Mouse (Mus musculus) erythroblast, embryonic 14.5 days (primary cell): Measurements from ENCODE around the gene Lbx1. TPM values are rescaled to one million over a fixed set of nuclear protein-coding genes. Genes with fewer than 3 reads are reported as not detected.

Source experiments
- H3K27me3 ChIP-seq: 2 replicates; pipeline ENCODE4 v1.6.1; 2012; ENCODE audit warnings: inconsistent platforms; ENCODE audit not compliant: control insufficient read depth
- H3K36me3 ChIP-seq: 2 replicates; pipeline ENCODE4 v1.6.1; 2012; ENCODE audit warnings: mild to moderate bottlenecking, inconsistent platforms; ENCODE audit not compliant: control insufficient read depth
- H3K4me1 ChIP-seq: 2 replicates; pipeline ENCODE4 v1.6.1; 2012; ENCODE audit warnings: inconsistent platforms; ENCODE audit not compliant: control insufficient read depth
- H3K4me3 ChIP-seq: replicated peaks from 2 replicates; pipeline ENCODE3; 2012; ENCODE audit warnings: moderate library complexity, mild to moderate bottlenecking, inconsistent platforms
- H3K9me3 ChIP-seq: 2 replicates; pipeline ENCODE4 v1.6.1; 2012; ENCODE audit warnings: low read length, inconsistent platforms, mixed read lengths; ENCODE audit not compliant: control insufficient read depth
- GATA1 ChIP-seq: IDR thresholded peaks from 2 replicates; pipeline ENCODE4 v1.6.1; 2012; ENCODE audit warnings: low read length, inconsistent platforms, mixed read lengths
- TAL1 ChIP-seq: IDR thresholded peaks from 3 replicates; pipeline ENCODE4 v1.6.1; 2012; ENCODE audit warnings: low read length, inconsistent platforms, mixed read lengths
- polyA plus RNA-seq: library from polyadenylated mRNA; stranded (reverse); fragments of >175 nt; gene quantifications from 2 replicates; pipeline ENCODE4 v1.2.3, GENCODE M21; 2012

Gene Lbx1
- polyA plus RNA-seq, result not detected in 2 replicates

- no peaks in the 10 kb centered on the region for H3K36me3 ChIP-seq
- peaks cover 9% of the 10 kb centered on the region; the same call in 1 of the 2 replicates for H3K9me3 ChIP-seq
- TF ChIP-seq TAL1 (no peak), GATA1 (no peak)
- H3K4me3 ChIP-seq, result no peak within 1 kb of the TSS
- no peaks in the 10 kb centered on the region for H3K4me1 ChIP-seq
- peaks cover 99% of the 10 kb centered on the region for H3K27me3 ChIP-seq
Observed at GRCm38 (mm10) chr19:45235766-45236362, at the start of gene Lbx1. Gene Lbx1, minus strand, starts transcription at chr19:45235812.

- TF ChIP-seq TAL1 (no peak), GATA1 (no peak)
- Histone ChIP-seq H3K4me1 (no peaks in the 10 kb centered on the region), H3K9me3 (no peaks in the 10 kb centered on the region), H3K27me3 (peaks cover 19% of the 10 kb centered on the region), H3K36me3 (no peaks in the 10 kb centered on the region), H3K4me3 (no peak overlapping the region)
Observed at GRCm38 (mm10) chr19:45283302-45283701, 47.7 kb upstream of the Lbx1 start.

GRCm38 (mm10) chr19:45276196-45276595 lies 40.6 kb upstream of the Lbx1 start:
- TF ChIP-seq TAL1 (no peak), GATA1 (no peak)
- H3K9me3 ChIP-seq, result no peaks in the 10 kb centered on the region
- H3K27me3 ChIP-seq, result peaks cover 11% of the 10 kb centered on the region
- H3K36me3 ChIP-seq, result no peaks in the 10 kb centered on the region
- no peak overlapping the region for H3K4me3 ChIP-seq
- no peaks in the 10 kb centered on the region for H3K4me1 ChIP-seq

GRCm38 (mm10) chr19:45271986-45272385 lies 36.4 kb upstream of the Lbx1 start:
- Histone ChIP-seq H3K9me3 (no peaks in the 10 kb centered on the region), H3K4me3 (no peak overlapping the region), H3K27me3 (peaks cover 23% of the 10 kb centered on the region), H3K4me1 (no peaks in the 10 kb centered on the region), H3K36me3 (no peaks in the 10 kb centered on the region)
- TF ChIP-seq GATA1 (no peak), TAL1 (no peak)

GRCm38 (mm10) chr19:45262995-45263394 lies 27.4 kb upstream of the Lbx1 start:
- Histone ChIP-seq H3K4me3 (no peak overlapping the region), H3K4me1 (no peaks in the 10 kb centered on the region), H3K27me3 (peaks cover 5% of the 10 kb centered on the region), H3K9me3 (no peaks in the 10 kb centered on the region), H3K36me3 (no peaks in the 10 kb centered on the region)
- TF ChIP-seq TAL1, result no peak
- TF ChIP-seq GATA1, result no peak

GRCm38 (mm10) chr19:45257414-45258326 lies 22.1 kb upstream of the Lbx1 start:
- Histone ChIP-seq H3K4me3 (no peak overlapping the region), H3K36me3 (no peaks in the 10 kb centered on the region), H3K4me1 (no peaks in the 10 kb centered on the region), H3K9me3 (no peaks in the 10 kb centered on the region), H3K27me3 (peaks cover 10% of the 10 kb centered on the region)
- TF ChIP-seq TAL1, result no peak
- TF ChIP-seq GATA1, result no peak

- Histone ChIP-seq H3K4me3 (no peak overlapping the region), H3K9me3 (no peaks in the 10 kb centered on the region), H3K36me3 (no peaks in the 10 kb centered on the region), H3K4me1 (no peaks in the 10 kb centered on the region), H3K27me3 (peaks cover 15% of the 10 kb centered on the region)
- TF ChIP-seq TAL1 (no peak), GATA1 (no peak)
Observed at GRCm38 (mm10) chr19:45254806-45255205, 19.2 kb upstream of the Lbx1 start.

GRCm38 (mm10) chr19:45252436-45252835 lies 16.8 kb upstream of the Lbx1 start:
- TF ChIP-seq TAL1, result no peak
- TF ChIP-seq GATA1, result no peak
- no peaks in the 10 kb centered on the region for H3K4me1 ChIP-seq
- H3K27me3 ChIP-seq, result peaks cover 17% of the 10 kb centered on the region
- H3K9me3 ChIP-seq, result no peaks in the 10 kb centered on the region
- no peak overlapping the region for H3K4me3 ChIP-seq
- no peaks in the 10 kb centered on the region for H3K36me3 ChIP-seq

GRCm38 (mm10) chr19:45248691-45249090 lies 13.1 kb upstream of the Lbx1 start:
- TF ChIP-seq TAL1 (no peak), GATA1 (no peak)
- no peaks in the 10 kb centered on the region for H3K36me3 ChIP-seq
- H3K9me3 ChIP-seq, result no peaks in the 10 kb centered on the region
- H3K4me1 ChIP-seq, result no peaks in the 10 kb centered on the region
- no peak overlapping the region for H3K4me3 ChIP-seq
- H3K27me3 ChIP-seq, result peaks cover 45% of the 10 kb centered on the region
